Mouse (Mus musculus) adrenal gland (tissue): ENCODE data around the gene Tmem125.
"Not testable (repeated sequence)": the region's sequence is repeated elsewhere in the genome, so short reads cannot be mapped to it uniquely, and the experiment has no call there.

ENCODE experiments used
- intact Hi-C: fragments of 180-260 bp; cut with DNase I; formaldehyde crosslinking; loops from one replicate; pipeline ENCODE4 v1.15.1; 2025
- long read RNA-seq, 2 experiments: library from polyadenylated mRNA; unstranded; transcript quantifications; one replicate each; pipeline ENCODE4 v2.0.0; 2020; ENCODE audit warnings: borderline replicate concordance in 1 of 2; ENCODE audit not compliant: insufficient replicate concordance in 1 of 2

The Tmem125 gene
- long read RNA-seq, experiment 1, result 0 reads
- long read RNA-seq, experiment 2, result 0 reads

- intact Hi-C loops, result no loop called here
Observed at GRCm38 (mm10) chr4:118543592-118544260, at the start of gene Tmem125. Gene Tmem125, minus strand, starts transcription at chr4:118544044.

DNA sequence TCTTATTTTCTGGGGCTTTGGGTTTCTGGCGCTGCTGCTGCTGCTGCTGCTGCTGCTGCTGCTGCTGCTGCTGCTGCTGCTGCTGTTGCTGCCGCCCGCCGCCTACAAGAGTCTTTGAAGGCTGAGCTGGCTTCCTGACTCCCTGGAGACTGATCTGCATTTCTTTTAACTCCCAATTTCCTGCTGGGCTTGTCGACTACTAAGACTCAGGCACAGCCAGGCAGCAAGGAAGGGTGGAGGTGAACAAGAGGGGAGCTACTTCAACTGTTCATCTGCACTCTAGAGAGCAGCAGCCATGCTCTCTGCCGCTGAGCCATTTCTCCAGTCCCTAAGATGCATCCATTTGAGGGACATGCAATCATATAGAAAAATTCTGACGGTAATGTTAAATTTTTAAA is 45.9 kb upstream of the Tmem125 start:
- intact Hi-C loops, result no loop called here

DNA sequence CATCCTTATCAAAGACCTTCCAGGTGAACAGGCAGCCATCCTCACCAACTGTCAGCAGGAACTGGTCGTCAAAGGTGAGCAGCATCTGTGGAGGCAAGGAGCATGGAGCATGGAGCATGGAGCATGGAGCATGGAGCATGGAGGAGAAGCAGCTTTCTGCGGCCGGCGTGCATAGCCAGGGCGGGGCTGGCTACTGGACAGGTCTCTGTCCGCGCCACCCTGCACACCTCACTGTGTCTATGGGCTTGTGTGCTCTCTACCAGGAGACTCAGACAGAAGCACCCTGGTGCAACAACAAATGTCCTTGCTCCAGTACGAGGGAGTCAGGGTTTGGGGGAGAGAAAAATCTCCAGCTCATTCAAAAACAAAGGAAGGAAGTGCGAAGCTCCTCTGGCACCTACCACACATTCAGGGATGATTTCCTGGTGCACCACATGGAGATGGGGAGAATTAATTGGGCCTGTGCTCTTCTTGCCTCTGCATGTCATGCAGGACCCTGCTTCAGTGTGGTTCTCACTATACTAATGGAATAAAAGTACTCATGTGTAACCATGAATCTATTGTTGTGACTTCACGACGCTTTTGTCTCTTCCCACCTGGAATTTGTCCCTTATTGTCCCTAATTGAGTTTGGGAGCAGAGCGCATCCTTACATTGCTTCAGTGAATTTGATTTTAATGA is 45.3 kb upstream of the Tmem125 start:
- intact Hi-C loops, result no loop called here

GRCm38 (mm10) chr4:118582629-118583028 is 38.8 kb upstream of the Tmem125 start:
- intact Hi-C loops, result no loop called here

- intact Hi-C loops, result no loop called here
Observed at GRCm38 (mm10) chr4:118581508-118581907, 37.7 kb upstream of the Tmem125 start.

DNA sequence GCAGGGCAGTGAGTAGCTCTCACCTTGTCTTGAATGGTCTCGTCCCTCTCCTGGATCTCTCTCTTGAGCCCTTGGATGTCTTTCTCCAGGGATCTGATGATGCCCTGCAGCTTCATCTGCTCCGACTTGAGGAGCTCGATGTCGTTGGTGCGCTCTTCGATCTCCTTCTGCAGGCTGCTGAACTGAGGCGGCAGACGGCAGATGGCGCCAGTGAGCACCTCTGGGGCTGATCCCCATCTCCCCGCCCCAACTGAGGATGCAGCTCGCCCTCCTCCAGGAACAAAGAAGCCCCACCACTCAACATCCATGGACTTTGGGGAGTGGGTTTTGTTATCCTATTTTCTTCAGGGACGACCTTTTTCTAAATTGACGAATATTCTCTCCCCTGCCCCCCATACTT is 35.5 kb upstream of the Tmem125 start:
- intact Hi-C loops, result loop anchor here (10.0 kb wide), 1 partner anchor 365 kb away; no protein-coding TSS in a partner anchor

GRCm38 (mm10) chr4:118576097-118576496 is 32.3 kb upstream of the Tmem125 start:
- intact Hi-C loops, result loop anchor here (10.0 kb wide), 1 partner anchor 361 kb away; no protein-coding TSS in a partner anchor

- intact Hi-C loops, result loop anchor here (10.0 kb wide), 1 partner anchor 357 kb away; no protein-coding TSS in a partner anchor
Observed at GRCm38 (mm10) chr4:118571441-118571840, 27.6 kb upstream of the Tmem125 start.

GRCm38 (mm10) chr4:118569320-118569719 is 25.5 kb upstream of the Tmem125 start:
- intact Hi-C loops, result loop anchor here (5.0 kb wide), 1 partner anchor 122 kb away; no protein-coding TSS in a partner anchor

GRCm38 (mm10) chr4:118568709-118569108 is 24.9 kb upstream of the Tmem125 start:
- intact Hi-C loops, result loop anchor here (5.0 kb wide), 1 partner anchor 121 kb away; no protein-coding TSS in a partner anchor

GRCm38 (mm10) chr4:118566161-118566676 is 22.4 kb upstream of the Tmem125 start:
- intact Hi-C loops, result loop anchor here (5.0 kb wide), 1 partner anchor 119 kb away; no protein-coding TSS in a partner anchor

DNA sequence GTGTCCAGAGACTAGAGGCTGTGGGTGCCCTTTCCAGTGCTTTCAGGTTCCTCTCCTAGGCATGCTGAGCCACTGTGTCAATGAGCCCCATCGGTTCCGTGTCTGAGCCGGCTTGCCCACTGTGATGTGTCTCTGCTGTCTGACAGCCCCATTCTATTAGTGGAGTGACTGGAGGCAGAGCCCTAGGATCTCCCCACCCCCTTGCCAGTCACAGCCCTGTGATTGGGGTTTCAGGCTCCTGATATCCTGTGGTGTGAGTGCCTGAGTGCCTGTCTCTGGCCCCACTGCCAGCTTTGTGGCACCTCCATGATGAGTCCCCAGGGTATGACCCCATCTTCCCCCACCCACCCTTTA is 21.1 kb upstream of the Tmem125 start:
- intact Hi-C loops, result loop anchor here (5.0 kb wide), 1 partner anchor 118 kb away; no protein-coding TSS in a partner anchor

DNA sequence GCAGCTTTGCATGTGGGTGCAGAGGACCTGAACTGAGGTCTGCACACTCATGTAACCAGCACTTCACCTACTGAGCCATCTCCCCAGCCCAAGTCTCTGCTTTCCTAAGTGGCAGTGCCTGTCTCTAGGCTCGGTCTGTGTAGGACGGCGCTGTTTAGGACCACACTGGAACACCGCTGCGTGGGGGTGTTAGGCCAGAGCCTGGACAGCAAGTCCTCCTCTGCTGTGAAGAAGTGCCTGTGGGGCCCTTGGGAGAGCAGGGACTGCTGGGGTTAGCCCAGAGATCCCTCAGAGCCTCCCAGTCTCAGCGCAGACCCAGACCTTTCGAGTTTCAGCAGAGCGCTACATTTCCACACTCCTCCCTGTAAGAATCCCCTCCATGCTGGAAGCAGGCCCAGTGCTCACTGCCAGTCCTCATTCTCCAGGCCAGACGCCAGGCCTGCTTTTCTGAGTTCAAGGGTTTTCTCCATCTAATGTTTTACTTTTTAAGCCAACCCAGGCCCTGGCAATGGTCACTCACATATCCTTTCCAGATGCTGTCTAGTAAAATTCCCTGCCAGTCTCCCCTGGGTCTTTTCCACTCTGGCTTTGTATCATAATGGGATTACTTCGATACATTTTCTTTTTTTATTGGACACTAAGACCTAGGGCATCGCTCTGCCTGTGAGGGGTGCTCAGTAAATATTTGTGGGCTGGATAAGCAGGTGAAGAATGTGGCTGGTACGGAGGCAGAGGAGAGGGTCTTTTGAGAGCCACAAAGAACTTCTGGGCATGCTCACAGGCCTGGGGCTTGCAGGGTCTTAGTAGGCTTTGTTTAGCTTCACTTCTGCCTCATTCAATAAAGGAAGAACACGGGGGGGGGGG is 20.4 kb upstream of the Tmem125 start:
- intact Hi-C loops, result no loop called here

DNA sequence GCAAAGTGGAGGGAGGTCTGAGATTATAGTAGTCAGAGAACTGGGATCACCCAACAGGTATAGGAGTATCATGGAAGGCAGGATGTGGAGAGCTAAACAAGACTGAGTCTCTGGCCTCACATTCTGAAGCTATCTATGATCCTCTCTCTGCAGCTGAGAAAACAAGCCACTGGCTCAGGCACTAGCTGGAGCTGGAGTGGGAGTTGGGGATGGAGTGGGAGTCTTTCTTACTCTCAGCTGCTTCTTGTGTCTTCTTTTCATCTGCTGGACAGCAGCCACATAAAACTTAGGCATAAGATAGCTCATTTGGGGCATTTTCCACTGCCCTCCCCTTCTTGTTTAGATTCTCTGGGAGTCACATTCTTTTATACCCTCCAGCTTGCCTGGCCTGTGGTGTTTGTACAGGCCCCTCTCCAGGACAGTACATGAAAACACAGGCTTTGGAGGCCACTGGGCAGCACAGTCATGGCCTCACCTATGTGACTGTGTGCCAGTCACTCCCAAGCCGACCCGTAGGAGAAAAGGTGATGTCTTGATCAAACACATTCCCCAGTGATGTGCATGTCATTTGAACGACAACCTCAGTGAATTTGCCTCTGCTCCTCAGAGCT is 9.3 kb upstream of the Tmem125 start:
- intact Hi-C loops, result no loop called here

DNA sequence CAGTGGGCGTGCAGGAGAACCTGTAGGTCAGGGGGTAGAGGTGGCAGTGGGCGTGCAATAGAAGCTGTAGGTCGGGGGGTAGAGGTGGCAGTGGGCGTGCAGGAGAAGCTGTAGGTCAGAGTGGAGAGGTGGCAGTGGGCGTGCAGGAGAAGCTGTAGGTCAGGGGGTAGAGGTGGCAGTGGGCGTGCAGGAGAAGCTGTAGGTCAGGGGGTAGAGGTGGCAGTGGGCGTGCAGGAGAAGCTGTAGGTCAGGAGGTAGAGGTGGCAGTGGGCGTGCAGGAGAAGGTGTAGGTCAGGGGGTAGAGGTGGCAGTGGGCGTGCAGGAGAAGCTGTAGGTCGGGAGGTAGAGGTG is 4.3 kb upstream of the Tmem125 start:
- intact Hi-C loops, result not testable (repeated sequence)

DNA sequence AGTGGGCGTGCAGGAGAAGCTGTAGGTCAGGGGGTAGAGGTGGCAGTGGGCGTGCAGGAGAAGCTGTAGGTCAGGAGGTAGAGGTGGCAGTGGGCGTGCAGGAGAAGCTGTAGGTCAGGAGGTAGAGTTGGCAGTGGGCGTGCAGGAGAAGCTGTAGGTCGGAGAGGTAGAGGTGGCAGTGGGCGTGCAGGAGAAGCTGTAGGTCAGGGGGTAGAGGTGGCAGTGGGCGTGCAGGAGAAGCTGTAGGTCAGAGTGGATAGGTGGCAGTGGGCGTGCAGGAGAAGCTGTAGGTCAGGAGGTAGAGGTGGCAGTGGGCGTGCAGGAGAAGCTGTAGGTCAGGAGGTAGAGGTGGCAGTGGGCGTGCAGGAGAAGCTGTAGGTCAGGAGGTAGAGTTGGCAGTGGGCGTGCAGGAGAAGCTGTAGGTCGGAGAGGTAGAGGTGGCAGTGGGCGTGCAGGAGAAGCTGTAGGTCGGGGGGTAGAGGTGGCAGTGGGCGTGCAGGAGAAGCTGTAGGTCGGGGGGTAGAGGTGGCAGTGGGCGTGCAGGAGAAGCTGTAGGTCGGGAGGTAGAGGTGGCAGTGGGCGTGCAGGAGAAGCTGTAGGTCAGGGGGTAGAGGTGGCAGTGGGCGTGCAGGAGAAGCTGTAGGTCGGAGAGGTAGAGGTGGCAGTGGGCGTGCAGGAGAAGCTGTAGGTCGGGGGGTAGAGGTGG is 3.7 kb upstream of the Tmem125 start:
- intact Hi-C loops, result not testable (repeated sequence)

- intact Hi-C loops, result no loop called here
Observed at GRCm38 (mm10) chr4:118544441-118545127, 740 bp upstream of the Tmem125 start.

- intact Hi-C loops, result no loop called here
Observed at GRCm38 (mm10) chr4:118543158-118543530, 700 bp downstream of the Tmem125 start.

DNA sequence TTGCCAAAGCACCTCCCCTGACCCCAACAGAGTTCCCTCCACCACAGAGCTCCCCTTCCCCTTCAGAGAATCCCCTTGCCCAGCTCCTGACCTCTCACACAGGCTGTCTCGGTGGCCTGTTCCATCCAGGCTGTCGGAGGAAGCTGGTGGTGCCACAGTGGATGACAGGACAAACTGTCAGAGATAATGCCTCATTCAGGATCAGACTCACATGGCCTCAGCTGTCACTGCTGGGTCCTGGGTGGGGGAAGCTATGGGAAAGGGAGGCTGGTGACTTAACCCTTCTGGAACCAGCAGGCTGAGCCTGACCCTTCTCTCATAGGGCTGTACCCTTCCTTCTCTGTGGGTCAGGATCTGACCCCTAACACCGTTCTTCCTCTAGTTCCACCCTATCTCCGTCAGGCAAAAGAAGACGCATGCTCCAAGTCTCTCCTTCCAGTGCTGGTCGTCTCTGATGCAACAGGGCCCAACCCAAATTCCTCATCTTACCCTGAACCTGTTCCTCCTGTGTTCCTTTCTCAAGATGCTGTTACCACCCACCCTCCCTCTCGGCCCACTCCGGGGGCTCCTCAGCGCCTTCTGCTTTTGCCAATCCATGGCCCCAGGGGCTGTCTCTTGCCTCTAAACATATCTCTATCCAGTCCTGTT is 1.2 kb downstream of the Tmem125 start:
- intact Hi-C loops, result no loop called here
